Mouse (Mus musculus) CH12F3 (cell line): Measurements from ENCODE around the gene Cercam.
"Not testable (repeated sequence)": the region's sequence is repeated elsewhere in the genome, so short reads cannot be mapped to it uniquely, and the experiment has no call there.

Experiments used
- in situ Hi-C: fragments of 300-500 bp; cut with MboI; formaldehyde crosslinking; loops from 2 replicates; pipeline ENCODE4 v1.14.3; 2020; ENCODE audit warnings: low sequenced_read_pairs

Gene Cercam

GRCm38 (mm10) chr2:29896071-29896470 is 27.1 kb downstream of the Cercam start:
- in situ Hi-C loops: no loop called here

GRCm38 (mm10) chr2:29897366-29897765 is 28.4 kb downstream of the Cercam start:
- in situ Hi-C loops: no loop called here

GRCm38 (mm10) chr2:29898081-29898480 is 29.1 kb downstream of the Cercam start:
- in situ Hi-C loops: no loop called here

GRCm38 (mm10) chr2:29902194-29902593 is 33.2 kb downstream of the Cercam start:
- in situ Hi-C loops: no loop called here

GRCm38 (mm10) chr2:29908171-29908570 is 39.2 kb downstream of the Cercam start:
- in situ Hi-C loops: not testable (repeated sequence)

- in situ Hi-C loops: no loop called here
Observed at GRCm38 (mm10) chr2:29910042-29910441, 41.1 kb downstream of the Cercam start.

GRCm38 (mm10) chr2:29917621-29918020 is 48.7 kb downstream of the Cercam start:
- in situ Hi-C loops: no loop called here

GRCm38 (mm10) chr2:29922011-29922410 is 53.0 kb downstream of the Cercam start:
- in situ Hi-C loops: no loop called here

- in situ Hi-C loops: no loop called here
Observed at GRCm38 (mm10) chr2:29926542-29926941, 57.6 kb downstream of the Cercam start.

- in situ Hi-C loops: no loop called here
Observed at GRCm38 (mm10) chr2:29930506-29930905, 61.5 kb downstream of the Cercam start.

GRCm38 (mm10) chr2:29931194-29931593 is 62.2 kb downstream of the Cercam start:
- in situ Hi-C loops: no loop called here
